Mouse (Mus musculus) forebrain, postnatal 0 days (tissue): Measurements from ENCODE around the gene Trim31. TPM values are rescaled to one million over a fixed set of nuclear protein-coding genes. Genes with fewer than 3 reads are reported as not detected.

Experiments
- ATAC-seq: fragments of 200-750 bp; cut with Nextera tagmentation; 2 replicates; pipeline ENCODE4 v1.8.0; 2017; ENCODE audit warnings: mild to moderate bottlenecking, moderate library complexity
- DNase-seq: peaks from one replicate; pipeline ENCODE4 v3.0.0-alpha.2; 2015
- H3K27ac ChIP-seq: fragments of 300-500 bp; sonication (generic); 2 replicates; pipeline ENCODE4 v1.5.1; 2014; ENCODE audit warnings: low read depth, mild to moderate bottlenecking, antibody characterized with exemption, low read length, moderate library complexity, mixed read lengths
- H3K27me3 ChIP-seq: fragments of 300-500 bp; sonication (generic); 2 replicates; pipeline ENCODE4 v1.6.1; 2014; ENCODE audit warnings: mild to moderate bottlenecking, low read length, mixed read lengths; ENCODE audit not compliant: insufficient read depth
- H3K36me3 ChIP-seq: fragments of 300-500 bp; sonication (generic); 2 replicates; pipeline ENCODE4 v1.6.1; 2014; ENCODE audit warnings: mild to moderate bottlenecking, moderate library complexity; ENCODE audit not compliant: insufficient read depth
- H3K4me1 ChIP-seq: fragments of 300-500 bp; sonication (generic); 2 replicates; pipeline ENCODE4 v1.6.1; 2014; ENCODE audit warnings: antibody characterized with exemption; ENCODE audit not compliant: insufficient read depth
- H3K4me2 ChIP-seq: fragments of 300-500 bp; sonication (generic); 2 replicates; pipeline ENCODE4 v1.6.1; 2014; ENCODE audit warnings: low read depth, mild to moderate bottlenecking, moderate library complexity
- H3K4me3 ChIP-seq: fragments of 300-500 bp; sonication (generic); 2 replicates; pipeline ENCODE4 v1.5.1; 2014; ENCODE audit warnings: low read depth, low read length, mixed read lengths
- H3K9ac ChIP-seq: fragments of 300-500 bp; sonication (generic); 2 replicates; pipeline ENCODE4 v1.6.1; 2014; ENCODE audit warnings: mild to moderate bottlenecking
- H3K9me3 ChIP-seq: fragments of 300-500 bp; sonication (generic); 2 replicates; pipeline ENCODE4 v1.6.1; 2016; ENCODE audit warnings: low read length
- CTCF ChIP-seq: sonication (generic); IDR thresholded peaks from 2 replicates; pipeline ENCODE4 v1.5.1; 2016; ENCODE audit warnings: antibody characterized with exemption, control low read depth, low read depth
- WGBS: fragments of 180-500 bp; shearing (Covaris S2); extraction: QIAGEN DNeasy Blood & Tissue Kit; methylation state at CpG from one replicate; pipeline ENCODE4 v1.1.7; 2014; 5-methylcytosine and 5-hydroxymethylcytosine counted together
- polyA plus RNA-seq: library from polyadenylated mRNA; unstranded; fragments of >200 nt; fragmentation: Nextera tagmentation; extraction: Ambion mirVana; gene quantifications from 2 replicates; pipeline ENCODE4 v1.2.1, GENCODE M21; 2015
- total RNA-seq: library from RNA; depleted of rRNA; stranded (reverse); fragments of >200 nt; gene quantifications from 2 replicates; pipeline ENCODE4 v1.2.3, GENCODE M21; 2014

Gene Trim31
- total and polyA plus RNA-seq, 2 experiments from 2014 or later: 0.06 TPM; not detected in 1

GRCm38 (mm10) chr17:36896583-36896982, 1.3 kb upstream of the Trim31 start:
- Histone ChIP-seq H3K4me3 (no peak overlapping the region), H3K4me2 (no peak overlapping the region), H3K9ac (no peak overlapping the region), H3K9me3 (no peaks in the 10 kb centered on the region), H3K36me3 (no peaks in the 10 kb centered on the region), H3K27me3 (no peaks in the 10 kb centered on the region), H3K4me1 (no peaks in the 10 kb centered on the region), H3K27ac (no peak overlapping the region)
- TF ChIP-seq CTCF: peak; percentile 59
- DNase-seq (peak; percentile 11), ATAC-seq (no peak)
- 94% methylated on average over 1 of the region's 1 CpGs for WGBS

GRCm38 (mm10) chr17:36897065-36897464, 853 bp upstream of the Trim31 start:
- Histone ChIP-seq H3K4me3 (no peak overlapping the region), H3K9ac (no peak overlapping the region), H3K27me3 (no peaks in the 10 kb centered on the region), H3K4me1 (no peaks in the 10 kb centered on the region), H3K9me3 (no peaks in the 10 kb centered on the region), H3K27ac (no peak overlapping the region), H3K4me2 (no peak overlapping the region), H3K36me3 (no peaks in the 10 kb centered on the region)
- DNase-seq (no peak), ATAC-seq (no peak)
- TF ChIP-seq CTCF: no peak

DNA sequence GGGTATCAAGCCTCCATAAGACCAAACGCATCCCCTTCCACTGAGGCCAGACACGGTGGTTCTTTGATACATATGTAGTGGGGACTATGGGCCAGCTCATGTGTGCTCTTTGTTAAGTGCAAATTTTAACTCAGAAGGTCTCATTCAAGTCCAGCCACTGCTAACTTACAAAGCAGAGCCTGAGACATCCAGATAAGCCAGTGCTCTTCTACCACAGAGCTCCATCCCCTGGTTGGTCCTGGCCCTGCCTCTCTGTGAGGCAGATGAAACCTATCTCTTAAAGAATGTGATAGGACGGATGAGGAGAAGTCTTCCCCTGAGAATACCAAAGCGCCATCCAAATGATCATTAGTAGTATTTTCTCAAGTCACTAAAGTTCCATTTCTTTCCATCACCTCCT, 1.5 kb downstream of the Trim31 start:
- no peak for TF ChIP-seq CTCF
- Histone ChIP-seq H3K9ac (no peak overlapping the region), H3K27ac (no peak overlapping the region), H3K9me3 (no peaks in the 10 kb centered on the region), H3K4me3 (no peak overlapping the region), H3K27me3 (no peaks in the 10 kb centered on the region), H3K36me3 (no peaks in the 10 kb centered on the region), H3K4me2 (no peak overlapping the region), H3K4me1 (no peaks in the 10 kb centered on the region)
- DNase-seq (no peak), ATAC-seq (no peak)
- WGBS: 88% methylated on average over 4 of the region's 4 CpGs

DNA sequence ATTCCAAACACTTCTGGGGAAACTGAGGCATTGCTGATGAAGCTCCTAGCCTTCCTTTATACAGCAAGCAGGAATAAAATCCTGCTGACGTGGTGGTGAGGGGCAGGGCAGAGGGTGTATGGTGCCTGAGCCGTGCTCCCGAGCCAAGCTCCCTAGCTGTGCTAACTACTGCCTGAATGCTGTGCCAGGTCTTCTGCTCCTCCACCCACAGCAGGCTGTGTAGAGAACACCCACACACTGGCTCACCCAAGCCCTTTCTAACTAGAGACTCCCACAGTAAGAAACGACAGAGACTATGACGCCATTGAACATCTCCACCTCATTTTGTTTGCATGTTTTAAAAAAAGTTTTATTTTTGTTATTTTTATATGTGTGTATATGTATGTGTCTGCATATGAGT, 2.1 kb downstream of the Trim31 start:
- H3K4me2 ChIP-seq: no peak overlapping the region
- 87% methylated on average over 5 of the region's 5 CpGs for WGBS

GRCm38 (mm10) chr17:36900691-36901090, 2.8 kb downstream of the Trim31 start:
- no peak for DNase-seq
- no peak overlapping the region for H3K4me3 ChIP-seq
- H3K9ac ChIP-seq: no peak overlapping the region
- no peak for ATAC-seq
- H3K4me1 ChIP-seq: no peaks in the 10 kb centered on the region
- H3K9me3 ChIP-seq: no peaks in the 10 kb centered on the region
- no peak overlapping the region for H3K4me2 ChIP-seq
- 37% methylated on average over 1 of the region's 1 CpGs for WGBS
- no peak overlapping the region for H3K27ac ChIP-seq
- no peak for TF ChIP-seq CTCF
- H3K27me3 ChIP-seq: no peaks in the 10 kb centered on the region
- H3K36me3 ChIP-seq: no peaks in the 10 kb centered on the region

More for the DNA sequence above, 2.1 kb downstream of the Trim31 start:
- no peaks in the 10 kb centered on the region for H3K4me1 ChIP-seq
- no peaks in the 10 kb centered on the region for H3K36me3 ChIP-seq
- no peaks in the 10 kb centered on the region for H3K9me3 ChIP-seq
- TF ChIP-seq CTCF: no peak
- ATAC-seq (no peak), DNase-seq (no peak)
- H3K27me3 ChIP-seq: no peaks in the 10 kb centered on the region
- no peak overlapping the region for H3K27ac ChIP-seq
- no peak overlapping the region for H3K4me3 ChIP-seq
- H3K9ac ChIP-seq: no peak overlapping the region

DNA sequence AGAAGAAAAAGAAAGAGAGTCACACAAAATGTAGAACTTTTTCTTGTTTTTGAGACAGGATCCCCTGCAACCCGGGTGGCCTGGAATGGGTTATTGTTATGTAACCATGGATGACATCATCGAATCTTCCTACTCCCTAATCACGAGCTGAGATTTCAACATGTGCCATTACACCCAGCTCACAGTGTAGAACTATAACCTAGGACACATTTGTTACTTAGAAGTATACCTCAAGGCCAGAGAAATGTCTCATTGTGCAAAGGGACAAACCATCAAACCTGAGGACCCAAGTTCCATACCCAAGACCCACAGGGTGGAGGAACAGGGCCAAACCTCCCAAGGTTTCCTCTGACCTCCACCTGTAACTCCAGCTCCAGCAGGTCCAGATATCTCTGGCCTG, 5.7 kb downstream of the Trim31 start:
- no peaks in the 10 kb centered on the region for H3K4me1 ChIP-seq
- no peaks in the 10 kb centered on the region for H3K9me3 ChIP-seq
- H3K9ac ChIP-seq: no peak overlapping the region
- H3K36me3 ChIP-seq: no peaks in the 10 kb centered on the region
- H3K4me3 ChIP-seq: no peak overlapping the region
- H3K4me2 ChIP-seq: no peak overlapping the region
- DNase-seq (no peak), ATAC-seq (no peak)
- no peak for TF ChIP-seq CTCF
- no peak overlapping the region for H3K27ac ChIP-seq
- no peaks in the 10 kb centered on the region for H3K27me3 ChIP-seq
- WGBS: 72% methylated on average over 3 of the region's 3 CpGs

GRCm38 (mm10) chr17:36908235-36908634, 10.3 kb downstream of the Trim31 start:
- H3K27ac ChIP-seq: no peak overlapping the region
- H3K4me1 ChIP-seq: no peaks in the 10 kb centered on the region
- 44% methylated on average over 1 of the region's 1 CpGs for WGBS
- no peaks in the 10 kb centered on the region for H3K9me3 ChIP-seq
- H3K4me2 ChIP-seq: no peak overlapping the region
- TF ChIP-seq CTCF: no peak
- H3K27me3 ChIP-seq: no peaks in the 10 kb centered on the region
- ATAC-seq (no peak), DNase-seq (no peak)
- no peak overlapping the region for H3K9ac ChIP-seq
- H3K4me3 ChIP-seq: no peak overlapping the region
- H3K36me3 ChIP-seq: no peaks in the 10 kb centered on the region

DNA sequence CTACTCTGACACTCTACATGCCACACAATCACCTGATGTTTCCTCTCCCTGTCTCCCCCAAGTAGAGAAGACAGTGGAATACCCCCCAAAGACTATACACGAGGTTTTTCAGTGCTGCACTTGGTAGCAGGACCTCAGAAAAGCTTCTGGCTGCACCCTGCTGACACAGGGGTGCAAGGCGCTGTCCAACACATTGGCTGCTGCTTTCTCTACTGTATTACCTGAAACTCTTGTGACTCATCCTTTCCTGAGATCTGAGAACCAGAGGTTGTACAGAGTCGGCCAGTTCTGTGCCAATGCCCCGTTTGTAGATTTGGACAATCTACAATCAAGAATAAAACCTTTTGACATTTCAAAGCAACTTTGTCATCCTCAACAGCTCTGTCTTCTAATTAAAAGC, 11.9 kb downstream of the Trim31 start:
- Histone ChIP-seq H3K4me3 (no peak overlapping the region), H3K27ac (no peak overlapping the region), H3K27me3 (no peaks in the 10 kb centered on the region), H3K4me2 (no peak overlapping the region), H3K9me3 (no peaks in the 10 kb centered on the region), H3K36me3 (no peaks in the 10 kb centered on the region), H3K4me1 (no peaks in the 10 kb centered on the region), H3K9ac (no peak overlapping the region)
- no peak for TF ChIP-seq CTCF
- 64% methylated on average over 4 of the region's 4 CpGs for WGBS
- DNase-seq (no peak), ATAC-seq (no peak)
